Mouse (Mus musculus) forebrain, embryonic 15.5 days (tissue): Measurements from ENCODE around the gene Zfhx3. TPM values are rescaled to one million over a fixed set of nuclear protein-coding genes. Genes with fewer than 3 reads are reported as not detected.

ENCODE experiments used
- ATAC-seq: fragments of 200-750 bp; cut with Nextera tagmentation; replicated peaks from 2 replicates; pipeline ENCODE4 v1.8.0; 2017; ENCODE audit warnings: mild to moderate bottlenecking, moderate TSS enrichment, moderate library complexity
- H3K27ac ChIP-seq: fragments of 300-500 bp; sonication (generic); replicated peaks from 2 replicates; pipeline ENCODE4 v1.5.1; 2015; ENCODE audit warnings: mild to moderate bottlenecking, inconsistent platforms
- H3K27me3 ChIP-seq: fragments of 300-500 bp; sonication (generic); 2 replicates; pipeline ENCODE4 v1.6.1; 2015; ENCODE audit warnings: inconsistent platforms
- H3K36me3 ChIP-seq: fragments of 300-500 bp; sonication (generic); 2 replicates; pipeline ENCODE4 v1.6.1; 2015; ENCODE audit warnings: mild to moderate bottlenecking, inconsistent platforms
- H3K4me1 ChIP-seq: fragments of 300-500 bp; sonication (generic); 2 replicates; pipeline ENCODE4 v1.6.1; 2015; ENCODE audit warnings: inconsistent platforms
- H3K4me2 ChIP-seq: fragments of 300-500 bp; sonication (generic); replicated peaks from 2 replicates; pipeline ENCODE4 v1.6.1; 2015; ENCODE audit warnings: mild to moderate bottlenecking, inconsistent platforms
- H3K4me3 ChIP-seq: fragments of 300-500 bp; sonication (generic); 2 replicates; pipeline ENCODE4 v1.5.1; 2015; ENCODE audit warnings: mild to moderate bottlenecking, inconsistent platforms
- H3K9ac ChIP-seq: fragments of 300-500 bp; sonication (generic); replicated peaks from 2 replicates; pipeline ENCODE4 v1.6.1; 2015; ENCODE audit warnings: mild to moderate bottlenecking, inconsistent platforms
- H3K9me3 ChIP-seq: fragments of 300-500 bp; sonication (generic); 2 replicates; pipeline ENCODE4 v1.6.1; 2016; ENCODE audit warnings: inconsistent platforms
- WGBS: fragments of 180-500 bp; shearing (Covaris S2); methylation state at CpG from one replicate; pipeline ENCODE4 v1.1.7; 2015; ENCODE audit warnings: mixed read lengths; 5-methylcytosine and 5-hydroxymethylcytosine counted together
- polyA plus RNA-seq: library from polyadenylated mRNA; unstranded; fragments of >200 nt; fragmentation: Nextera tagmentation; extraction: Ambion mirVana; gene quantifications from 2 replicates; pipeline ENCODE4 v1.2.1, GENCODE M21; 2015

Gene Zfhx3
- polyA plus RNA-seq, 1 experiment from 2014 or later = 14.9 TPM

GRCm38 (mm10) chr8:108885861-108886260 lies 943.4 kb downstream of the Zfhx3 start:
- Histone ChIP-seq H3K36me3 (no peaks in the 10 kb centered on the region), H3K4me3 (no peak overlapping the region), H3K9ac (no peak overlapping the region), H3K4me1 (peaks cover 43% of the 10 kb centered on the region), H3K27ac (peak overlapping the region; percentile 28; the same call in 1 of the 2 replicates), H3K9me3 (no peaks in the 10 kb centered on the region), H3K4me2 (no peak overlapping the region), H3K27me3 (peaks cover 3% of the 10 kb centered on the region; the same call in 1 of the 2 replicates)
- no peak for ATAC-seq
- WGBS = 17% methylated on average over 12 of the region's 12 CpGs

GRCm38 (mm10) chr8:108886599-108887255 lies 944.3 kb downstream of the Zfhx3 start:
- Histone ChIP-seq H3K27me3 (peaks cover 3% of the 10 kb centered on the region; the same call in 1 of the 2 replicates), H3K4me2 (peak overlapping the region; percentile 27), H3K9me3 (no peaks in the 10 kb centered on the region), H3K4me1 (peaks cover 43% of the 10 kb centered on the region), H3K9ac (0 out of 2 replicates have a peak overlapping the region, but pooled peaks have one; percentile 13), H3K4me3 (no peak overlapping the region), H3K36me3 (no peaks in the 10 kb centered on the region), H3K27ac (no peak overlapping the region)
- WGBS = 16% methylated on average over 12 of the region's 12 CpGs
- peak; percentile 54; the same call in 1 of the 2 replicates for ATAC-seq

- peaks cover 3% of the 10 kb centered on the region; the same call in 1 of the 2 replicates for H3K27me3 ChIP-seq
- H3K4me2 ChIP-seq = no peak overlapping the region
- H3K36me3 ChIP-seq = no peaks in the 10 kb centered on the region
- H3K9me3 ChIP-seq = no peaks in the 10 kb centered on the region
- no peak for ATAC-seq
- H3K4me1 ChIP-seq = peaks cover 43% of the 10 kb centered on the region
- 0 out of 2 replicates have a peak overlapping the region, but pooled peaks have one; percentile 13 for H3K9ac ChIP-seq
- WGBS = 61% methylated on average over 14 of the region's 14 CpGs
- no peak overlapping the region for H3K27ac ChIP-seq
- no peak overlapping the region for H3K4me3 ChIP-seq
Observed at GRCm38 (mm10) chr8:108887256-108887615, 944.8 kb downstream of the Zfhx3 start.

GRCm38 (mm10) chr8:108887890-108888289 lies 945.4 kb downstream of the Zfhx3 start:
- Histone ChIP-seq H3K4me1 (peaks cover 43% of the 10 kb centered on the region), H3K36me3 (no peaks in the 10 kb centered on the region), H3K27me3 (peaks cover 3% of the 10 kb centered on the region; the same call in 1 of the 2 replicates), H3K4me2 (no peak overlapping the region), H3K9me3 (no peaks in the 10 kb centered on the region), H3K27ac (0 out of 2 replicates have a peak overlapping the region, but pooled peaks have one; percentile 23), H3K4me3 (no peak overlapping the region), H3K9ac (no peak overlapping the region)
- WGBS = 90% methylated on average over 8 of the region's 8 CpGs
- no peak for ATAC-seq

GRCm38 (mm10) chr8:108888924-108889323 lies 946.5 kb downstream of the Zfhx3 start:
- no peaks in the 10 kb centered on the region for H3K9me3 ChIP-seq
- no peak overlapping the region for H3K4me2 ChIP-seq
- H3K27me3 ChIP-seq = peaks cover 3% of the 10 kb centered on the region; the same call in 1 of the 2 replicates
- ATAC-seq = no peak
- WGBS = 7% methylated on average over 4 of the region's 4 CpGs
- H3K36me3 ChIP-seq = no peaks in the 10 kb centered on the region
- H3K4me1 ChIP-seq = peaks cover 43% of the 10 kb centered on the region
- no peak overlapping the region for H3K27ac ChIP-seq
- H3K9ac ChIP-seq = no peak overlapping the region
- H3K4me3 ChIP-seq = no peak overlapping the region

- Histone ChIP-seq H3K9ac (no peak overlapping the region), H3K4me1 (peaks cover 43% of the 10 kb centered on the region), H3K27me3 (peaks cover 3% of the 10 kb centered on the region; the same call in 1 of the 2 replicates), H3K27ac (no peak overlapping the region), H3K36me3 (no peaks in the 10 kb centered on the region), H3K4me3 (no peak overlapping the region), H3K4me2 (peak overlapping the region; percentile 21; the same call in 1 of the 2 replicates), H3K9me3 (no peaks in the 10 kb centered on the region)
- WGBS = 9% methylated on average over 5 of the region's 5 CpGs
- no peak for ATAC-seq
Observed at GRCm38 (mm10) chr8:108889406-108889805, 947.0 kb downstream of the Zfhx3 start.

- ATAC-seq = no peak
- Histone ChIP-seq H3K36me3 (no peaks in the 10 kb centered on the region), H3K27ac (no peak overlapping the region), H3K9ac (no peak overlapping the region), H3K27me3 (no peaks in the 10 kb centered on the region), H3K4me2 (no peak overlapping the region), H3K4me3 (no peak overlapping the region), H3K4me1 (peaks cover 37% of the 10 kb centered on the region), H3K9me3 (no peaks in the 10 kb centered on the region)
- 71% methylated on average over 10 of the region's 10 CpGs for WGBS
Observed at GRCm38 (mm10) chr8:108894287-108894686, 951.8 kb downstream of the Zfhx3 start.

GRCm38 (mm10) chr8:108896468-108897346 lies 954.3 kb downstream of the Zfhx3 start:
- H3K4me3 ChIP-seq = no peak overlapping the region
- ATAC-seq = peak; percentile 33
- no peaks in the 10 kb centered on the region for H3K27me3 ChIP-seq
- no peak overlapping the region for H3K27ac ChIP-seq
- H3K9me3 ChIP-seq = no peaks in the 10 kb centered on the region
- WGBS = 19% methylated on average over 18 of the region's 18 CpGs
- no peak overlapping the region for H3K9ac ChIP-seq
- peak overlapping the region; percentile 24 for H3K4me2 ChIP-seq
- H3K36me3 ChIP-seq = no peaks in the 10 kb centered on the region
- peaks cover 39% of the 10 kb centered on the region for H3K4me1 ChIP-seq

- 35% methylated on average over 7 of the region's 7 CpGs for WGBS
- H3K9me3 ChIP-seq = no peaks in the 10 kb centered on the region
- H3K4me1 ChIP-seq = peaks cover 39% of the 10 kb centered on the region
- H3K27ac ChIP-seq = no peak overlapping the region
- H3K4me3 ChIP-seq = no peak overlapping the region
- H3K4me2 ChIP-seq = no peak overlapping the region
- no peak overlapping the region for H3K9ac ChIP-seq
- no peaks in the 10 kb centered on the region for H3K36me3 ChIP-seq
- no peak; the same call in 1 of the 2 replicates for ATAC-seq
- H3K27me3 ChIP-seq = no peaks in the 10 kb centered on the region
Observed at GRCm38 (mm10) chr8:108897347-108898100, 955.1 kb downstream of the Zfhx3 start.

- H3K27me3 ChIP-seq = no peaks in the 10 kb centered on the region
- 0 out of 2 replicates have a peak, but pooled peaks have one; percentile 15 for ATAC-seq
- H3K4me2 ChIP-seq = no peak overlapping the region
- H3K4me3 ChIP-seq = no peak overlapping the region
- H3K4me1 ChIP-seq = peaks cover 48% of the 10 kb centered on the region
- 56% methylated on average over 14 of the region's 14 CpGs for WGBS
- no peak overlapping the region for H3K27ac ChIP-seq
- H3K9ac ChIP-seq = no peak overlapping the region
- H3K36me3 ChIP-seq = no peaks in the 10 kb centered on the region
- H3K9me3 ChIP-seq = no peaks in the 10 kb centered on the region
Observed at GRCm38 (mm10) chr8:108899251-108899771, 956.9 kb downstream of the Zfhx3 start.

GRCm38 (mm10) chr8:108900541-108900940 lies 958.1 kb downstream of the Zfhx3 start:
- Histone ChIP-seq H3K27me3 (no peaks in the 10 kb centered on the region), H3K4me2 (no peak overlapping the region), H3K36me3 (no peaks in the 10 kb centered on the region), H3K9ac (no peak overlapping the region), H3K27ac (no peak overlapping the region; the same call in 1 of the 2 replicates), H3K4me3 (no peak overlapping the region), H3K9me3 (no peaks in the 10 kb centered on the region), H3K4me1 (peaks cover 52% of the 10 kb centered on the region)
- 24% methylated on average over 10 of the region's 10 CpGs for WGBS
- ATAC-seq = no peak
